Mouse (Mus musculus): ENCODE data around the gene Glul. TPM values are rescaled to one million over a fixed set of nuclear protein-coding genes. Genes with fewer than 3 reads are reported as not detected.

Gene Glul
- polyA plus RNA-seq, 1 experiment from 2014 or later, result 106 TPM

DNA sequence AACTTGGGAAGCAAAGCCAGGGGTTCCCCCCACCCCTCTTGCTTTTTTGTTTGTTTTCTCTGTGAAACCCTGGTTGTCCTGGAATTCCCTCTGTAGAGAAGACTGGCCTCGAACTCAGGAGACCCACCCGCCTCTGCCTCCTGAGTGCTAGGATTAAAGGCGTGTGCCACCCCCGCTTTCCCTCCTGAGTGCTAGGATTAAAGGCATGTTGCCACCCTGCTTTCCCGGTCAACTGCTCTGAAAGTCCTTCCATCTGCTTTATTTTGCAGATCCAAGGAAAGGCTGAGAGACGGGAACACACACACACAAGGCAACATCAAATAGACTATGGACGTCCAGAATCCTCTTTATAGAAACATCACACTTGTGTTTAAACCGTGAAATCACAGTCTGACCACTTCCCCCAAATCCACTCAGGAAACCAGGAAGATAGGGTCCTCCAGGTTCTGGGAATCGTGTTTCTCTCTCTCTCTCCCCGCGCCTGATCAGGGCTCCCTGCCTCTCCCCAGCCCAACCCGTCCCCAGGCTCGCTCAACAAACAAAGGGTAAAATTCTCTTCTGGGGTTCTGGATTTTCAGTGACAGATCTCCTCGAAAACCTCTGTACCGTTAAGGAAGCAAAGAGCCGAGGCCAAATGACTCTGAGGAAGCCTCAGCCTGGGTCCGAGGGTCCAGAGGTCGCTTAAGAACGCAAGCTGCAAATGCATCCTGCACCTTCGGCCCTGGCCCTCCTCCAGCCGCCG lies 584 bp upstream of the Glul start:
- ATAC-seq (ENCODE audit: low FRiP score, low read depth), result peak; percentile 41
- H3K9ac ChIP-seq, result peak overlapping the region; percentile 74
- peaks cover 15% of the 10 kb centered on the region for H3K36me3 ChIP-seq
- H3K9me3 ChIP-seq, result no peaks in the 10 kb centered on the region
- peak overlapping the region; percentile 84 for H3K4me3 ChIP-seq
- peaks cover 28% of the 10 kb centered on the region for H3K4me1 ChIP-seq
- H3K4me2 ChIP-seq (replicated peaks), result peak overlapping the region; percentile 70
- H3K27me3 ChIP-seq, result no peaks in the 10 kb centered on the region
- H3K27ac ChIP-seq, result peak overlapping the region; percentile 95
- 18% methylated on average over 22 of the region's 22 CpGs for WGBS

DNA sequence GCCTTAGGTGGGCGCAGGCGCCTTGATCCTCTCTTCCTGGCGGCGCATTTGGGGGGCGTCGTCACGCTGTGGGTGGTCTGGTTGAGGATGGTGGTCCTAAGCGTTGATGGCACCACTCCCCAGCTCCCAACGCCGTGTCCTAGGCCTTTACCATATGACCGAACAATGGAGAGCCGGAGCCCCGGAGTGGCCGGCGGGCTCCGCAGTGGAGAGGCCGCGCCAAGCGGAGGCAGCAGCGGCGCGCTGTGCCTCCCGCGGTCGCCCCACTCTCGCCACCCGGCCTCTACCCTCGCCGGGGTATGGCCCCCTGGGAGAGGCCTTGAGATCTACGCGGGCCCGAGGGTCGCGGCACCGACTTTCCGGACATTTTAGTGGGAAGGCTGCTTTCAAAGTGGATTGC lies 637 bp downstream of the Glul start:
- ATAC-seq (ENCODE audit: low FRiP score, low read depth), result peak; percentile 35; the same call in 1 of the 2 replicates
- H3K9ac ChIP-seq, result peak overlapping the region; percentile 90
- no peaks in the 10 kb centered on the region for H3K9me3 ChIP-seq
- H3K27me3 ChIP-seq, result no peaks in the 10 kb centered on the region
- peak overlapping the region; percentile 95 for H3K27ac ChIP-seq
- peaks cover 25% of the 10 kb centered on the region for H3K4me1 ChIP-seq
- 0% methylated on average over 33 of the region's 36 CpGs for WGBS
- peaks cover 27% of the 10 kb centered on the region for H3K36me3 ChIP-seq
- peak overlapping the region; percentile 70 for H3K4me2 ChIP-seq (replicated peaks)
- peak overlapping the region; percentile 84 for H3K4me3 ChIP-seq

DNA sequence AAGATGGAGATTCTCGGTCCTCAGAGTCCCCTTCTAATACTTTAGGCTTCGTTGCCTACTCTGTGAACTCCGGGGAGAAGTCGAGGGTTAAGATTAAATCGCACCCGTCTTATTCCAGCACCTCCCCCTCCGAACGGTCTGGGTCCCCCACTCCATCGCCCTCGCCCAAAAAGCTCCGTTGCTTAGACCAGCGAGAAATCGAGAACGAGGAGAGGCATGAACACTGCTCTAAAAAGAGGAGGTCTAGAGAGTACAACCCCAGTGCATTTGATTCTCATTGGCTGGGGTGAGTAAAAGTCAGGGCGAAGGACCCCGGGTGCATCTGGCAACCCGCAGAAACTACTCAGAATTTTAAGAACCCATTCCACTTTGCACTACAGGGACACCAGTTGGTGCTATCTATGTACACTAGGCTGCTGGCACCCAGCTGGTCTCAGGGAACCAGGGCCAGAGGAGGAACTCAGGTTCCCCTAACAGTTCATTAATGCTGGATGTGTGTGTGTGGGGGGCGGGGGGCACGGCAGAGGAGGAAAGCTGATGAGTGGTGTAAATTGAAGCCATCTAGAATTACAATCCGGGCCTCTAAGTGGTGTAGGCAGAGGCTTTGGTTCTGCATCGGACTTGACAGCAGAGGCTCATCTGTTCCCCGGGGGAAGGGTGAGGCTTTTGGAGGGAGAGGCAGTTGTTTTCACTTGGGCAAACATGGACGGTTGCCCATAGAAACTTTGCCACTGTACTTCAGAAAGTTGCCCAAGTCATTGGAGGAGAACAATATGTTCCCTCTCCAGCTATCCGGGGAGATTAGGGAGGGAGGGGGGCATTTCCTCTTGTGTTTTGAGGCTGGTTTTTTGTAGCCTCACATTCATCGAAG lies 1.4 kb downstream of the Glul start:
- ATAC-seq (ENCODE audit: low FRiP score, low read depth), result no peak
- Histone ChIP-seq H3K9ac (peak overlapping the region; percentile 90), H3K9me3 (no peaks in the 10 kb centered on the region), H3K27ac (peak overlapping the region; percentile 95; the same call in 1 of the 2 replicates), H3K4me1 (peaks cover 25% of the 10 kb centered on the region), H3K27me3 (no peaks in the 10 kb centered on the region), H3K4me3 (peak overlapping the region; percentile 84), H3K36me3 (peaks cover 35% of the 10 kb centered on the region), H3K4me2 (replicated peaks) (peak overlapping the region; percentile 70)
- 1% methylated on average over 25 of the region's 25 CpGs for WGBS

DNA sequence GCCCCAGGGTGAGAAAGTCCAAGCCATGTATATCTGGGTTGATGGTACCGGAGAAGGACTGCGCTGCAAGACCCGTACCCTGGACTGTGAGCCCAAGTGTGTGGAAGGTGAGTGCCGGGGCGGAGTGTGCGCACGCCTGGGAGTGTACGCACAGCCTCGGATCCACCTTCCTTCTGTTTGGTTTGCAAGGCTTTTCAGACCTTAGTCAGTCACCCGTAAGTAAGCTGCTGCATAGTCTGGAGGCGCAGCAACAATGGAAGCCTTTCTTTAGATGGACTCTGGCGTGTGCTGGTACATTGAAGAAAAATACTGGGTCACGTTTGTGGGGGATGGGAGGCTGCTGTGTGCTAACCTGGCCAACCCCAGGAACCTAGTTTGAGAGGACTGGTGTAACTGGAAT lies 3.3 kb downstream of the Glul start:
- Histone ChIP-seq H3K4me3 (no peak overlapping the region), H3K4me1 (peaks cover 25% of the 10 kb centered on the region), H3K36me3 (peaks cover 54% of the 10 kb centered on the region), H3K27me3 (no peaks in the 10 kb centered on the region), H3K27ac (no peak overlapping the region), H3K4me2 (replicated peaks) (no peak overlapping the region), H3K9ac (no peak overlapping the region), H3K9me3 (no peaks in the 10 kb centered on the region)
- no peak for ATAC-seq (ENCODE audit: low FRiP score, low read depth)
- WGBS, result 90% methylated on average over 13 of the region's 13 CpGs

DNA sequence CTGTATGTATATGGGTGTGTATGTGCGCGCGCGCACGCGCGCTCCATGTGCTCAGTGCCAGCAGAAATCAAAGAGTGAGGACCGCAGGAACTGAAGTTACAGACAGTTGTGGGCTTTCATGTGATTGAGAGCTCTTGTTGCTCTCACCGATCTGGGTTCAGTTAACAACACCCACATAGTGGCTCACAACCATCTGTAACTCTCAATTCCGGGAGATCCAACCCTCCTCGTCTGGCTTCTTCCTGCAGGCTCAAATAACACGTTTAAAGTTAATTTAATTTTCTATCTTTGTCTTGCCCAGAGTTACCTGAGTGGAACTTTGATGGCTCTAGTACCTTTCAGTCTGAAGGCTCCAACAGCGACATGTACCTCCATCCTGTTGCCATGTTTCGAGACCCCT lies 4.5 kb downstream of the Glul start:
- no peak for ATAC-seq (ENCODE audit: low FRiP score, low read depth)
- H3K9ac ChIP-seq, result no peak overlapping the region
- no peak overlapping the region for H3K4me3 ChIP-seq
- no peaks in the 10 kb centered on the region for H3K9me3 ChIP-seq
- peaks cover 64% of the 10 kb centered on the region for H3K36me3 ChIP-seq
- H3K4me1 ChIP-seq, result peaks cover 22% of the 10 kb centered on the region
- H3K4me2 ChIP-seq (replicated peaks), result no peak overlapping the region
- H3K27ac ChIP-seq, result no peak overlapping the region
- 90% methylated on average over 14 of the region's 14 CpGs for WGBS
- no peaks in the 10 kb centered on the region for H3K27me3 ChIP-seq

DNA sequence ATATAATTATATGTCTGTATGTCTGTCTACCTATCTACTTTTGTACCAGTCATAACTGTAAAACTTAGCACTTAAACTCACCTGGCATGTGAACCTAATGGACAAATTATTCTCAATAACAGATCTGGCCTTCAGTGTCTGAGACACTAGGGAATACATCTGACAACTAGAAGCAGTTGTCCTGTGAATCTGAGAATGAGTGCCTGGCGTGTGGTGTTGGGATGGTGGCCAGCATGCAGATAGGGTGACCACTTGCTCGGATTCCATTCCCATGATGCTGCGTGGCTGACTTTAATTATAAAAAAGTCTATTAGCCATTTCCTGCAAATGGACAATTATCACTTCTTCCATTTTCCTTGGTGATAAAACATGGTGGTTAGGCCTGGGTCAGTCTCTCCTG lies 6.1 kb downstream of the Glul start:
- 93% methylated on average over 3 of the region's 3 CpGs for WGBS
- no peak overlapping the region for H3K4me2 ChIP-seq (replicated peaks)
- no peaks in the 10 kb centered on the region for H3K9me3 ChIP-seq
- H3K27ac ChIP-seq, result no peak overlapping the region
- peaks cover 22% of the 10 kb centered on the region for H3K4me1 ChIP-seq
- H3K9ac ChIP-seq, result no peak overlapping the region
- H3K36me3 ChIP-seq, result peaks cover 80% of the 10 kb centered on the region
- ATAC-seq (ENCODE audit: low FRiP score, low read depth), result no peak
- H3K4me3 ChIP-seq, result no peak overlapping the region
- no peaks in the 10 kb centered on the region for H3K27me3 ChIP-seq

DNA sequence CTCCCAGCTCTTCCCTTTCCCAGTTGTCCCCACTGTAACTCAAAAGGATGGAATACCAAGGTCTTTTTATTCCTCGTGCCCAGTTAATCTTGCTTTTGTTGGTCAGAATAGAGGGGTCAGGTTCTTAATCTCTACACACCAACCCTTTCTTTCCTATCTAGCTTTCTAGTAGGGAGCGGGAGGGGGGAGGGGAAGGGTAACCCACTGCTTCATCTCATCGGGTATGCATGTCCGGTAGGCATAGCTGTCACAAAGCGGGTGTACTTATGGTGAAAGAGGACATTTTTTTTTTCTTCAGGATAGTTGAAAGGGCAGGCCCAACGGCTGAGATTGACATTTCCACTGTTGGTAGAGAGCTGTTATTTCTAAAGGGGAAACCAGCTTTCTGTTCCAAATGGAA lies 8.5 kb downstream of the Glul start:
- H3K36me3 ChIP-seq, result peaks cover 82% of the 10 kb centered on the region
- H3K9ac ChIP-seq, result no peak overlapping the region
- no peaks in the 10 kb centered on the region for H3K27me3 ChIP-seq
- no peaks in the 10 kb centered on the region for H3K4me1 ChIP-seq
- no peaks in the 10 kb centered on the region for H3K9me3 ChIP-seq
- no peak overlapping the region for H3K27ac ChIP-seq
- 88% methylated on average over 6 of the region's 6 CpGs for WGBS
- ATAC-seq (ENCODE audit: low FRiP score, low read depth), result no peak
- H3K4me3 ChIP-seq, result no peak overlapping the region
- H3K4me2 ChIP-seq (replicated peaks), result no peak overlapping the region

DNA sequence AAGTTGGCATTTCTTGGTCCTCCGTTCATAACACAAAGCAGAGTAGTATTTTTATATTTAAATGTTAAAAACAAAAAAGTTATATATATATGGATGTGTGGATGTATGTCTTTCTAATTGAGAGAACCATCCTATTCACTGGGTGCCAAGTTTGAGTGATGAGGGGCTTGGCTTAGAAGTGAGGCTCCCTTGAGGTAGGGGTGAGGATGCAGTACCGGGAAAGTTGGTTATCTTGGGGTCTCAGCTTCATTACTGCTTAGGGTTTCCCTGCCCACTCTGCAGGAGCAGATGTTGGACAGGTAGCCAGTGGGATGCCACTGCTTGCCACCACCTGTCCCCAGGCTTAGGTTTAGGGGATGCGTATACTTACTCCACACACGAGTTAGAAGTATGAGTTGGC lies 9.0 kb downstream of the Glul start:
- Histone ChIP-seq H3K27ac (no peak overlapping the region), H3K9me3 (no peaks in the 10 kb centered on the region), H3K27me3 (no peaks in the 10 kb centered on the region), H3K36me3 (peaks cover 77% of the 10 kb centered on the region), H3K9ac (no peak overlapping the region), H3K4me1 (no peaks in the 10 kb centered on the region), H3K4me3 (no peak overlapping the region), H3K4me2 (replicated peaks) (no peak overlapping the region)
- 90% methylated on average over 4 of the region's 4 CpGs for WGBS
- ATAC-seq (ENCODE audit: low FRiP score, low read depth), result no peak

DNA sequence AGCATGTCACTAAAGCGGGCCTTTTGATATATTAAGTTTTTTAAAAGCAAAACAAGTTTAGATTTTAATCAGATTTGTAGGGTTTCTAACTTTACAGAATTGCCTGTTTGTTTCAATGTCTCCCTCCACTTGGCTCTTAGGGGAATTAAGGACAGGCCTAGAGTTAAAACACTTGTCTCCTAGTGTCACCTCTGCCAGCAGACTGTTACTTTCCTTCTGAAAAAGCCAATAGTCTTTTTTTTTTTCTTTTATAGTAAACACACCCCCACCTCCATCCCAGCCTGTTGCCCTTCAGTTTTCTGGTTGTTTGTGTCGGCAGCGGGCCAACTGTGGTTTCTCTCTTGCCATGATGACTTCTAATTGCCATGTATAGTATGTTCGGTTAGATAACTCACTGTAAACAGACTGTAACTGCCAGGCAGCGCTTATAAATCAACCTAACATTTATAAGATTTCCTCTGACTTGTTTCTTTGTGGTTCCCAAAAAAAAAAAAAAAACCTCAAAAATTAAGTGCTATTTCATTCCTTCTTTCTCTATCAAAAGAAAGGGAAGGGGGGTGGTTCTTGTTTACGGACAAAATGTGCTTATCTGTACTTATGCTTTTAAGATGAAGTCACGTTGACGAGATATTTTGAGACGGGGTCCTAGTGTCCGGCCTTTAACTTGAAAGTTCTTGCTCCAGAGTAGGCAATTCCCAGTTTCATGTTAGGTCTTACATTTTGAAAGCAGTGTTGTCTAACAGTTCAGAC lies 9.6 kb downstream of the Glul start:
- H3K27ac ChIP-seq, result no peak overlapping the region
- H3K4me2 ChIP-seq (replicated peaks), result no peak overlapping the region
- peaks cover 71% of the 10 kb centered on the region for H3K36me3 ChIP-seq
- no peak overlapping the region for H3K9ac ChIP-seq
- ATAC-seq (ENCODE audit: low FRiP score, low read depth), result no peak
- H3K4me1 ChIP-seq, result no peaks in the 10 kb centered on the region
- no peaks in the 10 kb centered on the region for H3K27me3 ChIP-seq
- no peak overlapping the region for H3K4me3 ChIP-seq
- 83% methylated on average over 10 of the region's 10 CpGs for WGBS
- no peaks in the 10 kb centered on the region for H3K9me3 ChIP-seq

DNA sequence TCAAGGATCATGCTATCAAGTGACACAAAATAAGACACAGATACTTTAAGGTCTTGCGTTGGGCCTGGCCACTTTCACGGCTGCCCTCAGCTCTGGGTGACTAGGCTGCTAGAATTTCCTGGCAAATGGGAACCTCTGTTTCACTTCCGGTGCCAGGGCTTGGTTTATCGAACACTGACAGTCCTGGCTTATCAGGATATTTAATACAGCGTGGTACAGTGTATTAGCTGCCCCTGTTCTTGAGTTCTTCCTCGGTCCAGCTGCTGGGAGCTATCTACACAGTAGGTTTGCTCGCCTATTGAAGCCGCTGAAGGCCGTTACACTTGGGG lies 10.2 kb downstream of the Glul start:
- 87% methylated on average over 9 of the region's 9 CpGs for WGBS
- peaks cover 65% of the 10 kb centered on the region for H3K36me3 ChIP-seq

DNA sequence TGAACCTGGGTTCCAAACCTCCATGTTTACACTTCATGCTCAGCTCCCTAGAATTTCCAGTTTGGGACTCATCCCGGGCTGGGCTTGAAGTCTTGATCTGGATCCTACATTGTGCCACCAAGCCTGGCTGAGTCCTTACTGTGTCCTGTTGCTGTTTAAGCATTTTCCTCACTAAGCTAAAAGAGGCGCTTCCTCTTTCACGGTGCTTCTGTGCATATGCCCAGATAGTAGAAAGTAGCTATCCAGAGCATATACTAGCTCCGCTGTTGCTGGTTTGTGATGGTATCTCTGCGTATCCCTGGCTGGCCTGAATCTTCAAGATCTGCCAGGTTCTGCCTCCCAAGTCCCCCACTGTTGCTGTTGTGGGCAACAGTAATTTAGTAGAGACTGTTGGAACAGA lies 10.7 kb downstream of the Glul start:
- WGBS, result 95% methylated on average over 5 of the region's 5 CpGs
- ATAC-seq (ENCODE audit: low FRiP score, low read depth), result no peak
- no peak overlapping the region for H3K4me3 ChIP-seq
- H3K27ac ChIP-seq, result no peak overlapping the region
- no peaks in the 10 kb centered on the region for H3K9me3 ChIP-seq
- no peak overlapping the region for H3K9ac ChIP-seq
- peaks cover 60% of the 10 kb centered on the region for H3K36me3 ChIP-seq
- no peak overlapping the region for H3K4me2 ChIP-seq (replicated peaks)
- H3K4me1 ChIP-seq, result no peaks in the 10 kb centered on the region
- no peaks in the 10 kb centered on the region for H3K27me3 ChIP-seq

More for the DNA sequence above, 10.2 kb downstream of the Glul start:
- H3K4me2 ChIP-seq (replicated peaks), result no peak overlapping the region
- no peak overlapping the region for H3K4me3 ChIP-seq
- no peaks in the 10 kb centered on the region for H3K4me1 ChIP-seq
- ATAC-seq (ENCODE audit: low FRiP score, low read depth), result no peak
- H3K9ac ChIP-seq, result no peak overlapping the region
- H3K27me3 ChIP-seq, result no peaks in the 10 kb centered on the region
- no peaks in the 10 kb centered on the region for H3K9me3 ChIP-seq
- no peak overlapping the region for H3K27ac ChIP-seq

DNA sequence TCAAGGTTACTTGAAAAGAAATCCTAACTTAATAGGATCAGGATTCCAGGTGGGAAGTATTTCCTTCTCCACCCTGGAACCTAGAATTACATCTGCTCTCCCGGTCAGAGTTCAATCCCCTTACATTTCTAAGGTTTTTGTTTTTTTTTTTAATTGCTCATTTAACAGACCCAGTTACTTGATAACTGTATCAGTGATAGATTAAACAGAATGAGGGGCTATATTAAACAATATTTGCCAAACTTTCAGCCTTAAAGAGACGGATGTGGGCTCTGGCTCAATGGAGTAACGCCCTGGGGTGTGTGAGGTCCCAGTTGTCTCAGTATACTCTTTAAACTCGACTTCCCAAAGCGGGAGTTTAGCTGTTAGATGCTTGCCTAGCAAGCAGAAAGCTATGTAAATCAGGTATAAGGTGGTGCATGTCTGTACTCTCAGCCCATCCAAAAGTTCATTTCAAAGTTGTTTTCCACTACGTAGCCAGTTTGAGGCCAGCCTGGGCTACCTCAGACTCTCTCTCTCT lies 11.6 kb downstream of the Glul start:
- ATAC-seq (ENCODE audit: low FRiP score, low read depth), result no peak
- no peak overlapping the region for H3K4me2 ChIP-seq (replicated peaks)
- H3K27ac ChIP-seq, result no peak overlapping the region
- peaks cover 51% of the 10 kb centered on the region for H3K36me3 ChIP-seq
- no peaks in the 10 kb centered on the region for H3K4me1 ChIP-seq
- H3K4me3 ChIP-seq, result no peak overlapping the region
- H3K9me3 ChIP-seq, result no peaks in the 10 kb centered on the region
- H3K27me3 ChIP-seq, result no peaks in the 10 kb centered on the region
- 81% methylated on average over 6 of the region's 6 CpGs for WGBS
- no peak overlapping the region for H3K9ac ChIP-seq
